Comparison of ENCODE assay signal across 13 mouse cellular contexts in genomic region chr2:125630010-125630409, GRCm38 (mm10).
"Had no signal": no experiment of that assay in that cellular context is flagged by ENCODE, and none has a peak within 500 bp of the region (broad histone marks: within the 10 kb centered on the region; RNA-seq: fewer than 3 reads in every experiment).

No protein-coding gene starts in this region.

- H3K4me3 ChIP-seq: left cerebral cortex, adult 2 months; liver, embryonic 13.5 days had no signal

- H3K9me3 ChIP-seq: liver, embryonic 13.5 days had no signal

- H3K36me3 ChIP-seq: liver, embryonic 13.5 days had no signal

- DNase-seq: kidney, postnatal 10 days; kidney, postnatal 36 days; layer of hippocampus, postnatal 36 days; liver, embryonic 13.5 days; lung, adult 2 months; lung, postnatal 14 days; lung, postnatal 4 days; midbrain, embryonic 14.5 days; thymus, adult 18-20 months; thymus, postnatal 14 days; thymus, postnatal 4 days had no signal

- H3K27me3 ChIP-seq: liver, embryonic 13.5 days had no signal

- H3K9ac ChIP-seq: liver, embryonic 13.5 days had no signal

- H3K27ac ChIP-seq: left cerebral cortex, adult 2 months; liver, embryonic 13.5 days had no signal

- H3K4me2 ChIP-seq: liver, embryonic 13.5 days; midbrain, embryonic 11.5 days had no signal
